Comparison of ENCODE assay signal across 27 mouse cellular contexts in the genomic region with DNA sequence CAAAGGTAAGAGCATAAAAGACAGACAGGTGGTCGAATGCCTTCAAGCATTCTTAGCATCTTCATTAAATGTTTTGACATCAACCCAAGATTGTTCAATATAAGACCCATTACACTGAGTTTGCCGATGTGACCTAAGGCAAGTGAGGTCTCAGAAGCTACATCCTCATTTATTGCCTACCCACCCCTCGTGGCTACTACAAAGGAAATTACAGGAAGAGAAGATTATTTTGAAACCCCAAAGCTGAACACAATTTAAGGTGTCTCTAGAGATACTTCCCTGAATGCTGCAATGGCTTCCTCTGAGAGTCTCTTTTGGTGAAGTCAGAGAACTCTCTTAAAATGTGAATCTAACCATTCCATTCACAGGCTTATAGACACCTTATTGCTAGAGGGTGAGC. TPM values are rescaled to one million over a fixed set of nuclear protein-coding genes. Genes with fewer than 3 reads are reported as not detected.
DNase-seq lines count a peak whose midpoint lies in the region; ATAC-seq lines count a peak whose summit lies in the region.
"Had no signal": no experiment of that assay in that cellular context is flagged by ENCODE, and none has a peak within 500 bp of the region (broad histone marks: within the 10 kb centered on the region; RNA-seq: fewer than 3 reads in every experiment).

No protein-coding gene starts in this region.

- intact Hi-C loops in gastrocnemius, postnatal 36 days (cut with DNase I) = no loop called here
- intact Hi-C loops in left cerebral cortex, postnatal 14 days (cut with DNase I) = loop anchor here (5.0 kb wide), 1 partner anchor 46 kb away; no protein-coding TSS in a partner anchor

- H3K9ac ChIP-seq in heart, embryonic 12.5 days = no peak overlapping the region
- H3K9ac ChIP-seq: embryonic facial prominence, embryonic 12.5 days; forebrain, embryonic 13.5 days; forebrain, embryonic 15.5 days; forebrain, postnatal 0 days had no signal

- H3K27ac ChIP-seq in heart, embryonic 12.5 days (ENCODE audit: poor library complexity, severe bottlenecking) = no peak overlapping the region
- H3K27ac ChIP-seq: embryonic facial prominence, embryonic 10.5 days; embryonic facial prominence, embryonic 12.5 days; forebrain, embryonic 13.5 days; forebrain, embryonic 15.5 days had no signal

- no peaks in the 10 kb centered on the region for H3K36me3 ChIP-seq in heart, embryonic 12.5 days
- H3K36me3 ChIP-seq: embryonic facial prominence, embryonic 10.5 days; embryonic facial prominence, embryonic 12.5 days; forebrain, embryonic 15.5 days; G1E had no signal

- peak; percentile 65 for DNase-seq in 416B (ENCODE audit: low read depth)
- DNase-seq in gastrocnemius, postnatal 36 days = no peak
- DNase-seq in left cerebral cortex, postnatal 14 days (ENCODE audit: low spot score in 2 of 2) = no peak
- DNase-seq in embryo, embryonic 10.5 days (ENCODE audit: low spot score) = no peak
- DNase-seq: adrenal gland, adult 8-10 months; adrenal gland, postnatal 14 days; adrenal gland, postnatal 36 days; B cell, adult 2 months; cerebellum, adult 11-12 months; cerebellum, adult 2 months; cerebellum, adult 9-10 months; cerebellum, postnatal 10 days; cerebellum, postnatal 25 days; forebrain, postnatal 0 days had no signal

- H3K4me3 ChIP-seq in heart, embryonic 12.5 days = no peak overlapping the region
- H3K4me3 ChIP-seq: embryonic facial prominence, embryonic 10.5 days; embryonic facial prominence, embryonic 12.5 days; forebrain, embryonic 13.5 days; forebrain, embryonic 15.5 days had no signal

- WGBS in heart, embryonic 12.5 days = 90% methylated on average over 3 of the region's 3 CpGs

- no peaks in the 10 kb centered on the region for H3K9me3 ChIP-seq in heart, embryonic 12.5 days (replicated peaks)
- H3K9me3 ChIP-seq: embryonic facial prominence, embryonic 10.5 days; embryonic facial prominence, embryonic 12.5 days; forebrain, embryonic 13.5 days; forebrain, embryonic 15.5 days had no signal

- peaks cover 33% of the 10 kb centered on the region for H3K4me1 ChIP-seq in heart, embryonic 12.5 days (replicated peaks)
- H3K4me1 ChIP-seq: embryonic facial prominence, embryonic 10.5 days; embryonic facial prominence, embryonic 12.5 days; forebrain, embryonic 13.5 days had no signal

- ATAC-seq in common myeloid progenitor, adult 5-6 weeks (replicated peaks; ENCODE audit: low read depth, poor library complexity, severe bottlenecking) = peak; percentile 87
- ATAC-seq in hematopoietic stem cell, adult 5-6 weeks (replicated peaks in 1 of 2; ENCODE audit: insufficient read depth in 1 of 2, low FRiP score in 2 of 2, low TSS enrichment in 1 of 2, low read depth in 1 of 2, poor library complexity in 2 of 2, severe bottlenecking in 2 of 2) = peak; percentile 51 to 65; a peak in 3 of 4 replicates
- ATAC-seq in megakaryocyte progenitor cell, adult 5-6 weeks (replicated peaks; ENCODE audit: poor library complexity) = peak; percentile 98
- ATAC-seq in heart, embryonic 12.5 days (ENCODE audit: insufficient number of reproducible peaks, low FRiP score) = no peak
- ATAC-seq: activated CD4-positive, CD25-positive, alpha-beta regulatory T cell, adult 4 months; CD4-positive, CD25-positive, alpha-beta regulatory T cell, adult 4 months; forebrain, embryonic 13.5 days; forebrain, embryonic 15.5 days; forebrain, postnatal 0 days; Patski had no signal

- no peak overlapping the region for H3K4me2 ChIP-seq in heart, embryonic 12.5 days
- H3K4me2 ChIP-seq: embryonic facial prominence, embryonic 12.5 days; forebrain, embryonic 13.5 days; forebrain, embryonic 15.5 days had no signal

- H3K27me3 ChIP-seq in heart, embryonic 12.5 days (replicated peaks) = no peaks in the 10 kb centered on the region
- H3K27me3 ChIP-seq: CH12.LX; embryonic facial prominence, embryonic 12.5 days; forebrain, embryonic 13.5 days; forebrain, embryonic 15.5 days; Patski had no signal

RNA-seq across cellular contexts. Expression of a gene that starts 16.5 kb away (rescaled TPM):
- total RNA-seq in common myeloid progenitor, adult 5-6 weeks (2017) = 0.87 and 1.6 TPM in 2 replicates
- 0.94 and 2.3 TPM in 2 replicates for total RNA-seq in hematopoietic stem cell, adult 5-6 weeks (2017)
- 4.3 and 11.7 TPM in 2 replicates for total RNA-seq in megakaryocyte progenitor cell, adult 5-6 weeks (2015)
- 7.0 and 18.3 TPM in 2 replicates for total RNA-seq in megakaryocyte progenitor cell, adult 5-6 weeks (2017)
- 1 to 10 TPM; 3.9 to 4.8 TPM for total RNA-seq in gastrocnemius, postnatal 36 days (2021)
- 11.6 and 14.4 TPM in 2 replicates for polyA plus RNA-seq in heart, embryonic 12.5 days (2016; fragmentation: Nextera tagmentation; extraction: Ambion mirVana)
- total RNA-seq in left cerebral cortex, postnatal 14 days (2021) = 10 to 100 TPM; 50.1 to 55.3 TPM
- total RNA-seq: CH12.LX had no signal
- polyA plus RNA-seq: activated CD4-positive, CD25-positive, alpha-beta regulatory T cell, adult 4 months; CD4-positive, CD25-positive, alpha-beta regulatory T cell, adult 4 months; G1E had no signal
